Mouse (Mus musculus) granulocyte monocyte progenitor cell, adult 5-6 weeks (primary cell): ENCODE measurements around the gene Zbtb2. TPM values are rescaled to one million over a fixed set of nuclear protein-coding genes. Genes with fewer than 3 reads are reported as not detected.
A peak's percentile ranks its signal among the peaks of the same experiment; 100 is the strongest.

Experiments used
- ATAC-seq: replicated peaks from 2 replicates; pipeline ENCODE4 v1.8.0; 2016; ENCODE audit warnings: mild to moderate bottlenecking, moderate TSS enrichment, inconsistent platforms; ENCODE audit not compliant: poor library complexity, severe bottlenecking
- total RNA-seq, 2 experiments: library from RNA; stranded (forward) in 1 of 2; stranded (reverse) in 1 of 2; fragments of 200-712, 200-1000 nt in 1 of 2; fragments of >200 nt in 1 of 2; fragmentation: Nextera tagmentation in 1 of 2; gene quantifications; 2 replicates each; pipeline ENCODE4 v1.2.3; 2014 to 2017

Gene Zbtb2
- total RNA-seq, 2 experiments from 2014 or later, result 6.8 to 11.1 TPM

GRCm38 (mm10) chr10:4338863-4339461 lies 48.9 kb downstream of the Zbtb2 start:
- ATAC-seq, result no peak; the same call in 1 of the 2 replicates

DNA sequence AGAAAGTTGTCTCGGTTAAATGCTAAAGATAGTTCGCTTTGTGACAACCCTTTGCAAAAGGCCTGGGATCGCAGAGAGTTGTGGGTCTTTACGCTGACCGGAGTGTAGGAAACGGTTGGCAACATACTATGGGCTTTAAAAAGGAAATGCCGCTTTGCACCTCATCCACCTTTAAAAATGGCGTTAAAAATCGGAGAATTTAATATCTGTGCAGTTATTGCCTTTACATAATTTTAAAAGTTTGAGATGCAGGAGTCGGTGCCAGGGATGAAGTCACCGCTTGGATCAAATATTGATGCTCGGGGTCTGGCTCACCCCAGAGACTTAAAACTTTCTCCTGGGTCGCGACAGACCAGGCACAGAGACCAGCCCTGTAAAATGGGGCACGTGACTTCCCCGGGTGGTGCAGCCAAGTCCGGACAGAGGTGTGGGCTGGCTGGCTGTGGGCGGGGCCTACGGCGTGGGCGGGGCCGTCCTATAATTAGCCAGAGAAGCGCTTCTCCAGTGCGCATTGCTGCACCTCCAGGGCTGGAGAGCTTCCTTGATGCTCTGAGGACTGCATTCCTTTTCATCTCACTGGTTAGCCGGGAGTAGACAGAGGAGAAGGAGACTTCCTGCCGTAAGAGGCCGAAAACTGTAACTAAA lies 53.7 kb downstream of the Zbtb2 start:
- peak; percentile 91 for ATAC-seq

DNA sequence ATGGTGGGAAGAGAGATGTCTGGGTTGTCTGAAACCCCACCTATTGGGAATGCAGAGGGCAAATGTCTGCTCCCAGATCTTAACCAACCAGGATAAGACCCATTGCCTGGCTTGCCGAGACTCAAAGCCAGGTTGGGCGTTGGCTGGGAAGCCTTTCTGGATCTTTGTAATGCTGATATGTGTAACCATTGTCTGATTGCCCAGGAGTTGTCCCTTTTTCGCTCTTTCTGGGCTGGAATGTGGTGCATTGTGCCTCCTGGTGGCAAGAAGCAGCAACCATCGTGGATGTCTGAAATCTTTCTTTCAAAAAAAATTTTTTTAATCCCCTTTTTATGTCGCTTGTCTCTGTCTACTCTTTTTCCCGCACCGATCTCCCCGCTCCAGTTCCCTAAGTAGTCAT lies 54.6 kb downstream of the Zbtb2 start:
- ATAC-seq, result peak; percentile 68

DNA sequence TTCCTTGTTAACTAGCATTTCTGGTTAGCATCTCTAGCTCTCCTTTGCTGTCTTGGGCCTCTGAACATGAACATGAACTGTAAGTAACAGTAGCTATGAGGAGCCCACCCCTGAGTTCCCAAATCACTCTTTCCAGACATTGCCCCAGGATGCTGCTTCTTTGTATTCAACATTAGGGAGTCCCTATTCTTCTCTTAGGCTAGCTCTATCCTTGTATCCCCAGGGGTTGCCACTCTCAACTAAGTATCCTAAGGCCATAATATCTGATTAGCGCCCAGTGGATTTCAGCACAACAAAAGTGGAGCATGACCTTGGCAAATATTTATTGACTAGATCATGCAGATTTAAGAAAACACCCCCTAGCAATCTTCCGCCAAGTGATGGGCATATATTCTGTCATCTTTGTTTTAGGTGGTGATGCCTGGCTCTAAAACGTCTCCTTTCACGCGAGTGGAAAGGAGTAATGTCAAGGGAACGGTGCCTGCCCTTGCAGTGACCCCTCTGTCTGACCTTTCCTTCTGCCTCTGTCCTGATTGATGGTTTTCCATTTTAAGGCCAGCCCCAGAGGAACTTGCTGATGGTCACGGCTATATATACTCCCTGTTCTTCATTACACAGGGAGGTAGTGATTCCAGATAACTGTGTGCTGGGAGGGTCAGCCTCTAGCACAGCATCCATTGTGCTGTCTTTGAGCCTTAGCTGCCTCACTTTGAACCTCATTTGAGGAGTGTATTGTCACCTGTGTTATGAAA lies 55.5 kb downstream of the Zbtb2 start:
- no peak for ATAC-seq

GRCm38 (mm10) chr10:4327716-4328115 lies 60.2 kb downstream of the Zbtb2 start:
- peak; percentile 25; the same call in 1 of the 2 replicates for ATAC-seq

DNA sequence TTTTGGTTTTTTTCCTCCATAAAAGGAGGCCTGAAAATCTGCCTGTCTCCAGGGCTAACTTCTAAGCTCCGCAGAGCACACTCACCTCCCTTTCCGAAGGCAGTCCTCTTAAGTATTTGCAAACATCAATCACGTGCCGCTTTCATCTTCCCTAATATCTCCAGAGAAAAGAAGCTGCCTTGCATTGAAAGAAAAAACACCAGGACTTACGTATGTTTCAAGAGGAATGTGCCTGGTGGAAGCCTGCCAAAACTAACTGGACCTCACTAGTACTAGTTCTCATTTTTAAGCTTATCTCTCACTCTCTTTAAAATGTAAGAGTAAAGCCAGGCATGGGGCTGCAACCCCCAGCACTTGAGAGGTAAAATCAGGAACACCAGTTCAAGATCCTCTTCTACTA lies 62.3 kb downstream of the Zbtb2 start:
- no peak for ATAC-seq

GRCm38 (mm10) chr10:4323885-4324284 lies 64.0 kb downstream of the Zbtb2 start:
- no peak for ATAC-seq

Other genes with a start within 250 kb of the Zbtb2 start
- 0.43 TPM in 1 of 2 replicates, not detected in the other for gene Akap12, start 121.7 kb downstream of the Zbtb2 start, total RNA-seq (2014; fragmentation: Nextera tagmentation)
- gene Akap12, start 121.7 kb downstream of the Zbtb2 start, total RNA-seq (2017), result 0.39 TPM in 1 of 2 replicates, not detected in the other
- 53.9 and 72.4 TPM in 2 replicates for gene Rmnd1, start 44.3 kb upstream of the Zbtb2 start, total RNA-seq (2014; fragmentation: Nextera tagmentation)
- gene Rmnd1, start 44.3 kb upstream of the Zbtb2 start, total RNA-seq (2017), result 58.3 and 62.8 TPM in 2 replicates
- 34.1 and 46.8 TPM in 2 replicates for gene Armt1, start 44.4 kb upstream of the Zbtb2 start, total RNA-seq (2014; fragmentation: Nextera tagmentation)
- 44.6 and 52.3 TPM in 2 replicates for gene Armt1, start 44.4 kb upstream of the Zbtb2 start, total RNA-seq (2017)
- not detected in 2 replicates for gene Ccdc170, start 94.4 kb upstream of the Zbtb2 start, total RNA-seq (2014; fragmentation: Nextera tagmentation)
- 0.43 and 0.72 TPM in 2 replicates for gene Ccdc170, start 94.4 kb upstream of the Zbtb2 start, total RNA-seq (2017)
- gene Esr1, start 223.5 kb upstream of the Zbtb2 start, total RNA-seq (2014; fragmentation: Nextera tagmentation), result 18.2 and 19.4 TPM in 2 replicates
- 14.8 and 16.9 TPM in 2 replicates for gene Esr1, start 223.5 kb upstream of the Zbtb2 start, total RNA-seq (2017)